ENCODE assay signal across 7 mouse cellular contexts in genomic region chr3:127161085-127161837, GRCm38 (mm10).
DNase-seq lines count a peak whose midpoint lies in the region; ATAC-seq and TF ChIP-seq lines count a peak whose summit lies in the region.

No protein-coding gene starts in this region.

- no peaks in the 10 kb centered on the region for H3K36me3 ChIP-seq in megakaryocyte, embryonic 14.5 days (replicated peaks; ENCODE audit: low read length)
- H3K36me3 ChIP-seq in forebrain, embryonic 10.5 days (replicated peaks): no peaks in the 10 kb centered on the region
- no peaks in the 10 kb centered on the region for H3K36me3 ChIP-seq in limb, embryonic 13.5 days
- H3K36me3 ChIP-seq in stomach, postnatal 0 days (ENCODE audit: control insufficient read depth, insufficient read depth, low read length): no peaks in the 10 kb centered on the region

- no peak for TF ChIP-seq EP300 in stomach, postnatal 0 days (optimal IDR thresholded peaks at IDR 0.05)

- H3K4me1 ChIP-seq in megakaryocyte, embryonic 14.5 days: peaks cover 14% of the 10 kb centered on the region
- H3K4me1 ChIP-seq in forebrain, embryonic 10.5 days: peaks cover 18% of the 10 kb centered on the region
- H3K4me1 ChIP-seq in limb, embryonic 13.5 days: peaks cover 13% of the 10 kb centered on the region; the same call in 1 of the 2 replicates
- H3K4me1 ChIP-seq in stomach, postnatal 0 days (replicated peaks; ENCODE audit: control insufficient read depth, insufficient read depth): no peaks in the 10 kb centered on the region

- H3K4me2 ChIP-seq in limb, embryonic 13.5 days (replicated peaks): peak overlapping the region; percentile 100
- H3K4me2 ChIP-seq in stomach, postnatal 0 days (replicated peaks; ENCODE audit: low read depth): peak overlapping the region; percentile 91

- DNase-seq in forebrain, embryonic 10.5 days (ENCODE audit: extremely low spot score, low spot score): no peak
- DNase-seq in stomach, postnatal 0 days (ENCODE audit: low spot score): no peak
- no peak for DNase-seq in layer of hippocampus, postnatal 10 days (ENCODE audit: low spot score in 2 of 2)
- no peak for DNase-seq in left cerebral cortex, adult 8-10 months (ENCODE audit: low spot score in 2 of 2)

- ATAC-seq in megakaryocyte, adult 5-6 weeks (ENCODE audit: poor library complexity, severe bottlenecking): no peak
- no peak for ATAC-seq in limb, embryonic 13.5 days (ENCODE audit: low FRiP score, low read depth)
- ATAC-seq in stomach, postnatal 0 days (ENCODE audit: low FRiP score, low TSS enrichment): no peak

- peak overlapping the region; percentile 72; the same call in 1 of the 2 replicates for H3K27ac ChIP-seq in forebrain, embryonic 10.5 days
- H3K27ac ChIP-seq in limb, embryonic 13.5 days: no peak overlapping the region
- no peak overlapping the region for H3K27ac ChIP-seq in stomach, postnatal 0 days (replicated peaks)

- TF ChIP-seq CTCF in stomach, postnatal 0 days (IDR thresholded peaks at IDR 0.05; ENCODE audit: low read depth): no peak

- 0 out of 2 replicates have a peak, but pooled peaks cover 3% of the 10 kb centered on the region for H3K9me3 ChIP-seq in megakaryocyte, embryonic 14.5 days
- no peaks in the 10 kb centered on the region for H3K9me3 ChIP-seq in forebrain, embryonic 10.5 days
- H3K9me3 ChIP-seq in limb, embryonic 13.5 days: no peaks in the 10 kb centered on the region
- H3K9me3 ChIP-seq in stomach, postnatal 0 days (ENCODE audit: control insufficient read depth, low read length): no peaks in the 10 kb centered on the region

- 4% methylated on average over 23 of the region's 23 CpGs for WGBS in forebrain, embryonic 10.5 days
- WGBS in limb, embryonic 13.5 days: 5% methylated on average over 23 of the region's 23 CpGs
- 9% methylated on average over 23 of the region's 23 CpGs for WGBS in stomach, postnatal 0 days

- H3K9ac ChIP-seq in limb, embryonic 13.5 days: peak overlapping the region; percentile 66
- H3K9ac ChIP-seq in stomach, postnatal 0 days (ENCODE audit: low read length): peak overlapping the region; percentile 28

- H3K27me3 ChIP-seq in megakaryocyte, embryonic 14.5 days (replicated peaks): peaks cover 31% of the 10 kb centered on the region
- H3K27me3 ChIP-seq in forebrain, embryonic 10.5 days (ENCODE audit: poor library complexity, severe bottlenecking): peaks cover 58% of the 10 kb centered on the region
- peaks cover 42% of the 10 kb centered on the region for H3K27me3 ChIP-seq in limb, embryonic 13.5 days
- H3K27me3 ChIP-seq in stomach, postnatal 0 days (ENCODE audit: control insufficient read depth, insufficient read depth, low read length): no peaks in the 10 kb centered on the region

- peak overlapping the region; percentile 81 for H3K4me3 ChIP-seq in megakaryocyte, embryonic 14.5 days (replicated peaks)
- H3K4me3 ChIP-seq in forebrain, embryonic 10.5 days: peak overlapping the region; percentile 76
- H3K4me3 ChIP-seq in limb, embryonic 13.5 days: peak overlapping the region; percentile 64
- H3K4me3 ChIP-seq in stomach, postnatal 0 days (ENCODE audit: low read depth, low read length): peak overlapping the region; percentile 53
